Mouse (Mus musculus): ENCODE measurements around the gene 1600014C23Rik. TPM values are rescaled to one million over a fixed set of nuclear protein-coding genes. Genes with fewer than 3 reads are reported as not detected.

1600014C23Rik gene
- polyA plus RNA-seq, 1 experiment from 2014 or later, result not detected

- H3K27me3 ChIP-seq (ENCODE audit: insufficient read depth, low read length), result no peaks in the 10 kb centered on the region
- no peak overlapping the region for H3K9ac ChIP-seq (replicated peaks; ENCODE audit: low read length)
- no peak for ATAC-seq (ENCODE audit: low FRiP score, low TSS enrichment)
- H3K4me2 ChIP-seq (replicated peaks; ENCODE audit: low read depth, low read length), result no peak overlapping the region
- no peak overlapping the region for H3K4me3 ChIP-seq (ENCODE audit: low read length)
- peaks cover 12% of the 10 kb centered on the region for H3K36me3 ChIP-seq (ENCODE audit: insufficient read depth, low read length)
- H3K4me1 ChIP-seq (ENCODE audit: insufficient read depth, low read length), result peaks cover 22% of the 10 kb centered on the region
- H3K9me3 ChIP-seq (ENCODE audit: low read length), result no peaks in the 10 kb centered on the region
- 79% methylated on average over 6 of the region's 6 CpGs for WGBS
- no peak overlapping the region for H3K27ac ChIP-seq (ENCODE audit: low read length)
Measured at GRCm38 (mm10) chr17:45698368-45698767, 35.3 kb downstream of the 1600014C23Rik start.

- Histone ChIP-seq H3K9me3 (ENCODE audit: low read length) (no peaks in the 10 kb centered on the region), H3K27ac (ENCODE audit: low read length) (no peak overlapping the region), H3K4me3 (ENCODE audit: low read length) (no peak overlapping the region), H3K27me3 (ENCODE audit: insufficient read depth, low read length) (no peaks in the 10 kb centered on the region), H3K9ac (replicated peaks; ENCODE audit: low read length) (no peak overlapping the region), H3K4me2 (replicated peaks; ENCODE audit: low read depth, low read length) (no peak overlapping the region), H3K36me3 (ENCODE audit: insufficient read depth, low read length) (peaks cover 12% of the 10 kb centered on the region), H3K4me1 (ENCODE audit: insufficient read depth, low read length) (peaks cover 31% of the 10 kb centered on the region)
- 86% methylated on average over 9 of the region's 9 CpGs for WGBS
- no peak for ATAC-seq (ENCODE audit: low FRiP score, low TSS enrichment)
Measured at GRCm38 (mm10) chr17:45696981-45697380, 36.7 kb downstream of the 1600014C23Rik start.

- H3K4me2 ChIP-seq (replicated peaks; ENCODE audit: low read depth, low read length), result 0 out of 2 replicates have a peak overlapping the region, but pooled peaks have one; percentile 4
- 52% methylated on average over 21 of the region's 23 CpGs for WGBS
- no peaks in the 10 kb centered on the region for H3K27me3 ChIP-seq (ENCODE audit: insufficient read depth, low read length)
- H3K4me1 ChIP-seq (ENCODE audit: insufficient read depth, low read length), result peaks cover 27% of the 10 kb centered on the region
- H3K9ac ChIP-seq (replicated peaks; ENCODE audit: low read length), result no peak overlapping the region
- H3K9me3 ChIP-seq (ENCODE audit: low read length), result no peaks in the 10 kb centered on the region
- peaks cover 12% of the 10 kb centered on the region for H3K36me3 ChIP-seq (ENCODE audit: insufficient read depth, low read length)
- no peak overlapping the region for H3K4me3 ChIP-seq (ENCODE audit: low read length)
- ATAC-seq (ENCODE audit: low FRiP score, low TSS enrichment), result 0 out of 2 replicates have a peak, but pooled peaks have one; percentile 40
- peak overlapping the region; percentile 70 for H3K27ac ChIP-seq (ENCODE audit: low read length)
Measured at GRCm38 (mm10) chr17:45695227-45696120, 38.2 kb downstream of the 1600014C23Rik start.

GRCm38 (mm10) chr17:45693812-45694565 is 39.7 kb downstream of the 1600014C23Rik start:
- no peak for ATAC-seq (ENCODE audit: low FRiP score, low TSS enrichment)
- no peak overlapping the region for H3K4me2 ChIP-seq (replicated peaks; ENCODE audit: low read depth, low read length)
- no peak overlapping the region for H3K27ac ChIP-seq (ENCODE audit: low read length)
- H3K27me3 ChIP-seq (ENCODE audit: insufficient read depth, low read length), result no peaks in the 10 kb centered on the region
- no peaks in the 10 kb centered on the region for H3K9me3 ChIP-seq (ENCODE audit: low read length)
- H3K4me3 ChIP-seq (ENCODE audit: low read length), result no peak overlapping the region
- 82% methylated on average over 18 of the region's 18 CpGs for WGBS
- H3K4me1 ChIP-seq (ENCODE audit: insufficient read depth, low read length), result peaks cover 27% of the 10 kb centered on the region
- H3K9ac ChIP-seq (replicated peaks; ENCODE audit: low read length), result no peak overlapping the region
- peaks cover 12% of the 10 kb centered on the region for H3K36me3 ChIP-seq (ENCODE audit: insufficient read depth, low read length)

GRCm38 (mm10) chr17:45692159-45692558 is 41.5 kb downstream of the 1600014C23Rik start:
- WGBS, result 60% methylated on average over 5 of the region's 5 CpGs
- Histone ChIP-seq H3K9ac (replicated peaks; ENCODE audit: low read length) (no peak overlapping the region), H3K4me3 (ENCODE audit: low read length) (no peak overlapping the region), H3K4me1 (ENCODE audit: insufficient read depth, low read length) (peaks cover 33% of the 10 kb centered on the region), H3K4me2 (replicated peaks; ENCODE audit: low read depth, low read length) (no peak overlapping the region), H3K27ac (ENCODE audit: low read length) (no peak overlapping the region), H3K9me3 (ENCODE audit: low read length) (no peaks in the 10 kb centered on the region), H3K27me3 (ENCODE audit: insufficient read depth, low read length) (no peaks in the 10 kb centered on the region), H3K36me3 (ENCODE audit: insufficient read depth, low read length) (peaks cover 4% of the 10 kb centered on the region; the same call in 1 of the 2 replicates)
- ATAC-seq (ENCODE audit: low FRiP score, low TSS enrichment), result no peak

GRCm38 (mm10) chr17:45690044-45690443 is 43.6 kb downstream of the 1600014C23Rik start:
- H3K9me3 ChIP-seq (ENCODE audit: low read length), result no peaks in the 10 kb centered on the region
- no peaks in the 10 kb centered on the region for H3K36me3 ChIP-seq (ENCODE audit: insufficient read depth, low read length)
- no peak for ATAC-seq (ENCODE audit: low FRiP score, low TSS enrichment)
- peaks cover 31% of the 10 kb centered on the region for H3K4me1 ChIP-seq (ENCODE audit: insufficient read depth, low read length)
- no peak overlapping the region for H3K9ac ChIP-seq (replicated peaks; ENCODE audit: low read length)
- H3K4me2 ChIP-seq (replicated peaks; ENCODE audit: low read depth, low read length), result no peak overlapping the region
- 84% methylated on average over 4 of the region's 4 CpGs for WGBS
- no peak overlapping the region for H3K27ac ChIP-seq (ENCODE audit: low read length)
- H3K4me3 ChIP-seq (ENCODE audit: low read length), result no peak overlapping the region
- no peaks in the 10 kb centered on the region for H3K27me3 ChIP-seq (ENCODE audit: insufficient read depth, low read length)

GRCm38 (mm10) chr17:45689120-45689519 is 44.5 kb downstream of the 1600014C23Rik start:
- ATAC-seq (ENCODE audit: low FRiP score, low TSS enrichment), result no peak
- H3K4me1 ChIP-seq (ENCODE audit: insufficient read depth, low read length), result peaks cover 33% of the 10 kb centered on the region
- H3K27me3 ChIP-seq (ENCODE audit: insufficient read depth, low read length), result no peaks in the 10 kb centered on the region
- H3K9ac ChIP-seq (replicated peaks; ENCODE audit: low read length), result no peak overlapping the region
- H3K4me3 ChIP-seq (ENCODE audit: low read length), result no peak overlapping the region
- H3K4me2 ChIP-seq (replicated peaks; ENCODE audit: low read depth, low read length), result no peak overlapping the region
- H3K9me3 ChIP-seq (ENCODE audit: low read length), result no peaks in the 10 kb centered on the region
- H3K27ac ChIP-seq (ENCODE audit: low read length), result no peak overlapping the region
- WGBS, result 73% methylated on average over 9 of the region's 9 CpGs
- no peaks in the 10 kb centered on the region for H3K36me3 ChIP-seq (ENCODE audit: insufficient read depth, low read length)

- Histone ChIP-seq H3K9me3 (ENCODE audit: low read length) (no peaks in the 10 kb centered on the region), H3K27me3 (ENCODE audit: insufficient read depth, low read length) (no peaks in the 10 kb centered on the region), H3K4me2 (replicated peaks; ENCODE audit: low read depth, low read length) (peak within 1 kb of the TSS; percentile 91), H3K27ac (ENCODE audit: low read length) (peak within 1 kb of the TSS; percentile 81), H3K4me3 (ENCODE audit: low read length) (peak within 1 kb of the TSS; percentile 96), H3K9ac (replicated peaks; ENCODE audit: low read length) (peak within 1 kb of the TSS; percentile 95), H3K4me1 (ENCODE audit: insufficient read depth, low read length) (peaks cover 19% of the 10 kb centered on the region), H3K36me3 (ENCODE audit: insufficient read depth, low read length) (peaks cover under 1% of the 10 kb centered on the region; the same call in 1 of the 2 replicates)
- ATAC-seq (ENCODE audit: low FRiP score, low TSS enrichment), result no peak
- WGBS, result 2% methylated on average over 12 of the region's 12 CpGs
Measured at GRCm38 (mm10) chr17:45686716-45687115, 46.9 kb downstream of the 1600014C23Rik start, which contains the start of gene Tmem63b. Tmem63b (minus strand) TSS chr17:45686905.

- Histone ChIP-seq H3K4me1 (ENCODE audit: insufficient read depth, low read length) (peaks cover 19% of the 10 kb centered on the region), H3K4me3 (ENCODE audit: low read length) (peak within 1 kb of the TSS; percentile 96), H3K9me3 (ENCODE audit: low read length) (no peaks in the 10 kb centered on the region), H3K27ac (ENCODE audit: low read length) (peak within 1 kb of the TSS; percentile 81), H3K4me2 (replicated peaks; ENCODE audit: low read depth, low read length) (peak within 1 kb of the TSS; percentile 91), H3K27me3 (ENCODE audit: insufficient read depth, low read length) (no peaks in the 10 kb centered on the region), H3K36me3 (ENCODE audit: insufficient read depth, low read length) (peaks cover 4% of the 10 kb centered on the region; the same call in 1 of the 2 replicates), H3K9ac (replicated peaks; ENCODE audit: low read length) (peak within 1 kb of the TSS; percentile 95)
- under 1% methylated on average over 36 of the region's 50 CpGs for WGBS
- peak; percentile 87 for ATAC-seq (ENCODE audit: low FRiP score, low TSS enrichment)
Measured at GRCm38 (mm10) chr17:45686093-45686619, 47.5 kb downstream of the 1600014C23Rik start, which contains the start of gene Mrpl14. Mrpl14 (plus strand) TSS chr17:45686322.

Measured in kidney, embryonic 16.5 days (tissue).